Mouse (Mus musculus) midbrain, embryonic 11.5 days (tissue): ENCODE data around the gene Wnt3a. TPM values are rescaled to one million over a fixed set of nuclear protein-coding genes. Genes with fewer than 3 reads are reported as not detected.
A peak's percentile ranks its signal among the peaks of the same experiment; 100 is the strongest.

Experiments
- ATAC-seq: fragments of 200-750 bp; cut with Nextera tagmentation; 2 replicates; pipeline ENCODE4 v1.8.0; 2017; ENCODE audit warnings: moderate TSS enrichment, moderate library complexity; ENCODE audit not compliant: low FRiP score
- DNase-seq: peaks from one replicate; pipeline ENCODE4 v3.0.0; 2015; ENCODE audit warnings: low spot score; ENCODE audit errors: missing footprints
- H3K27ac ChIP-seq: fragments of 300-500 bp; sonication (generic); 2 replicates; pipeline ENCODE4 v1.5.1; 2014; ENCODE audit warnings: low read depth, low read length
- H3K27me3 ChIP-seq: fragments of 300-500 bp; sonication (generic); 2 replicates; pipeline ENCODE4 v1.6.1; 2014; ENCODE audit warnings: mild to moderate bottlenecking, low read length, moderate library complexity, mixed read lengths; ENCODE audit not compliant: control insufficient read depth, insufficient read depth
- H3K36me3 ChIP-seq: fragments of 300-500 bp; sonication (generic); 2 replicates; pipeline ENCODE4 v1.6.1; 2014; ENCODE audit warnings: mild to moderate bottlenecking, low read length, moderate library complexity, mixed read lengths; ENCODE audit not compliant: control insufficient read depth, insufficient read depth
- H3K4me1 ChIP-seq: fragments of 300-500 bp; sonication (generic); 2 replicates; pipeline ENCODE4 v1.6.1; 2014; ENCODE audit warnings: low read length; ENCODE audit not compliant: control insufficient read depth, insufficient read depth
- H3K4me2 ChIP-seq: fragments of 300-500 bp; sonication (generic); 2 replicates; pipeline ENCODE4 v1.6.1; 2014; ENCODE audit warnings: mild to moderate bottlenecking, moderate library complexity
- H3K4me3 ChIP-seq: fragments of 300-500 bp; sonication (generic); 2 replicates; pipeline ENCODE4 v1.5.1; 2014; ENCODE audit warnings: low read depth, low read length
- H3K9ac ChIP-seq: fragments of 300-500 bp; sonication (generic); 2 replicates; pipeline ENCODE4 v1.6.1; 2014; ENCODE audit warnings: low read length
- H3K9me3 ChIP-seq: fragments of 300-500 bp; sonication (generic); 2 replicates; pipeline ENCODE4 v1.6.1; 2016; ENCODE audit warnings: low read length; ENCODE audit not compliant: control insufficient read depth
- WGBS: fragments of 180-500 bp; shearing (Covaris S2); extraction: QIAGEN DNeasy Blood & Tissue Kit; methylation state at CpG from one replicate; pipeline ENCODE4 v1.1.7; 2014; 5-methylcytosine and 5-hydroxymethylcytosine counted together
- polyA plus RNA-seq: library from polyadenylated mRNA; unstranded; fragments of >200 nt; fragmentation: Nextera tagmentation; extraction: Ambion mirVana; gene quantifications from 2 replicates; pipeline ENCODE4 v1.2.1, GENCODE M21; 2014

The Wnt3a gene
- 1.4 and 2.0 TPM in 2 replicates for polyA plus RNA-seq

DNA sequence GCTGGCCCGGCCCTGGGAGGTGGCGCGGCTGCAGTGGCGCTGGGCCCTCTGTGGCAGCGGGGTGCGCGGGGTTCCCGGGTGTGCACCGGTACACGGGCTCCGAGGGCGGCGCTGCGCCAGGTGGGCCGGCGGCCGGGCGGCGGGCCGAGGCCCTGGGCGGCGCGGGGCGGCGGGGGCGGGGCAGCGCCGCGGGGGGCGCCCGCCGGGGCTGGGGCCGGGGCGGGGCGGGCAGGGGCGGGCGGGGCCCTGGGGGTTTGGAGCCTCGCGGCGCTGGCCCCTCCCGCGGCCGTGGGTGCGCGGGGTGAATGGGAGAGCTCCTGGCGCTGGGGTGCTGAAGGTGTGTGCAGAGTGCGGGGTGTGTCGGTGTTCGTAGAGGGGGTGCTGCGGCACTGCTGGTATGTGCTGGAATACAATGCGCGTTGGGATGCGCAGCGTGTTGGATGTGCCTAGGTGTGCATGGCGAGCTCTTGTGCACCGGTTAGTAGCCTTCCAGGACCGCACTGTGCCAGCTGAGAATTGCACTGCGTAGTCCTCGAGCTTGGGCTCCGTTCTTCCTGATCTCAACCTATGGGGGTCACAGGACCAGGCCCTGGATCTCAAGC, at the start of gene Wnt3a:
Gene Wnt3a (minus strand): TSS at position 51 of the 602 bp plus-strand sequence.
- DNase-seq (no peak), ATAC-seq (no peak)
- H3K36me3 ChIP-seq: no peaks in the 10 kb centered on the region
- H3K9ac ChIP-seq: peak within 1 kb of the TSS; percentile 24; the same call in 1 of the 2 replicates
- peaks cover 2% of the 10 kb centered on the region; the same call in 1 of the 2 replicates for H3K4me1 ChIP-seq
- no peaks in the 10 kb centered on the region for H3K9me3 ChIP-seq
- peak within 1 kb of the TSS; percentile 31 for H3K4me3 ChIP-seq
- H3K27me3 ChIP-seq: peaks cover 71% of the 10 kb centered on the region
- H3K4me2 ChIP-seq: peak within 1 kb of the TSS; percentile 41
- WGBS: 1% methylated on average over 28 of the region's 60 CpGs
- no peak within 1 kb of the TSS for H3K27ac ChIP-seq

DNA sequence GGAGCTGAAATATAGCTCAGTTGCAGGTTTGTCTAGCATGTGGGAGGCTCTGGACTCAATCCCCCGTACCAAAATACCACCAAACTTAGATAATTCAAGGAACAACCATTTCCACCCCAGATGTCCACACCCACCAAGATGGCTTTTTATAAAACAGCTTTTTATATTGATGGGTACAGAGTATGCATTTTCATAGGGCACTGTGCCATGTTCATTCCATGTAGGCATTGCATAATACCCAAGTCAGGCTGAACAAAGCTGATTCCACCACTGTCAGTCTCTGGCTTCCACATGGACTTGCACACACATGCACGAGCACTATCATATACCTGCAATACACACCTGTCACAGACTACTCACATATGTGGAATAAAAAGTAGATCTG, 48.2 kb upstream of the Wnt3a start:
- ATAC-seq: no peak
- peaks cover 8% of the 10 kb centered on the region for H3K4me1 ChIP-seq
- no peak overlapping the region for H3K4me2 ChIP-seq
- H3K9ac ChIP-seq: no peak overlapping the region
- H3K36me3 ChIP-seq: no peaks in the 10 kb centered on the region
- no peaks in the 10 kb centered on the region for H3K9me3 ChIP-seq
- no peak overlapping the region for H3K27ac ChIP-seq
- no peaks in the 10 kb centered on the region for H3K27me3 ChIP-seq
- WGBS: 90% methylated on average over 2 of the region's 2 CpGs
- no peak overlapping the region for H3K4me3 ChIP-seq
- no peak for DNase-seq

DNA sequence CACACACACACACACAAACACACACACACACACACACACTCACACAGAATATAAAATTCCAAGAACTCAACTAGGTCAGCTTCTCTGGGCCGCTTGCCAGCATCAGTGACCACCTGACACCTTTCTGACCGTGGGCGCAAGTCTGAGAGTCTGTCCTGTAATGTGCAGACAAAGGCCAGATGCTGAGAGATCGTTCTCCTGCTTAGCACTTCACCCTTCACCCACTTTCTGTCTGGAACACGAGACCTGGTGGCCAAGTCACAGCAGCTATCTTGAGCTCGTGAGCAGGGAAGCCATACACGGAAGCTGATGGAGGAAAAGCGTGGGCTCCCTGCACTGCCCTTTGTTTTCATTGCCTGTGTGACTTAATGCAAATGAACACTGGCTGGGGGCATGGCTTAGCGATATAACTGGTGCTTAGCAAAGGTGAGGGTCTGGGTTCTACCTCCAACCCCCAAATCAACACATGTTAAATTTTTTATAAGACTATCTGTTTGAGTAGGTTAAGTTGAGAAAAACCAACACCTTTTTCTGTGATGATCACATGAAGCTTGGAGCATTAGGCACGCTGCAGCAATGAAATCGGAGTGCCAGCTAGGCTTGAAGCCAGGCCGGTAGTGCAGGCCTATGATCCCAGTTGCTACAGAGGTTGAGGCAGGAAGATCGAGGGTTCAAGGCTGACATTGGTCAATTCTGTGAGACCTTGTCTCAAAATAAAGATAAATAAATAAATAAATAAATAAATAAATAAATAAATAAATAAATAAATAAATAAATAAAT, 47.6 kb upstream of the Wnt3a start:
- Histone ChIP-seq H3K4me2 (no peak overlapping the region), H3K27ac (no peak overlapping the region), H3K4me3 (no peak overlapping the region), H3K36me3 (no peaks in the 10 kb centered on the region), H3K9ac (no peak overlapping the region), H3K9me3 (no peaks in the 10 kb centered on the region), H3K27me3 (no peaks in the 10 kb centered on the region), H3K4me1 (peaks cover 10% of the 10 kb centered on the region)
- DNase-seq (no peak), ATAC-seq (no peak)
- WGBS: 73% methylated on average over 13 of the region's 13 CpGs

DNA sequence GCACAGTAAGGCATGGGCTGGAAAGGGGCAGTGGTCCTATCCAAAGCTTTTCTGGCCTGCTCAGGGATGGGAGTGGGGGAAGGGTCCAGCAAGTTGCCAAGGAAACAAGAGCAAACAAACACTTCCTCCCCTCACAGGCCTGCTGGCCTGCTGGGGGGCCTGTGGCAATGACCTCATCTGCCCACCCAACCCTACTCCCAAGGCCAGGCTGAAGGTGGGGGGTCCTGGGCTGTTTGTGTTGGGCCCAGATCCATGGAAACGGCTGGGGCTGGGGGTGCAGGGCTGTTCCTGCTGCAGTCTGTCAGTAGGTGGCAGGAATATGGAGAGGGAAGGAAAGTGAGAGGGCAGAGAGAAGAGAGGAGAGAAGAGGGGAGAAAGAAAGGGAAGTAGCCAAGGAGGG, 45.8 kb upstream of the Wnt3a start:
- DNase-seq (no peak), ATAC-seq (peak; percentile 69; the same call in 1 of the 2 replicates)
- Histone ChIP-seq H3K4me3 (no peak overlapping the region), H3K27me3 (no peaks in the 10 kb centered on the region), H3K4me1 (peaks cover 11% of the 10 kb centered on the region), H3K27ac (no peak overlapping the region), H3K9me3 (no peaks in the 10 kb centered on the region), H3K36me3 (no peaks in the 10 kb centered on the region), H3K9ac (no peak overlapping the region), H3K4me2 (no peak overlapping the region)
- WGBS: 0% methylated on average over 1 of the region's 1 CpGs

DNA sequence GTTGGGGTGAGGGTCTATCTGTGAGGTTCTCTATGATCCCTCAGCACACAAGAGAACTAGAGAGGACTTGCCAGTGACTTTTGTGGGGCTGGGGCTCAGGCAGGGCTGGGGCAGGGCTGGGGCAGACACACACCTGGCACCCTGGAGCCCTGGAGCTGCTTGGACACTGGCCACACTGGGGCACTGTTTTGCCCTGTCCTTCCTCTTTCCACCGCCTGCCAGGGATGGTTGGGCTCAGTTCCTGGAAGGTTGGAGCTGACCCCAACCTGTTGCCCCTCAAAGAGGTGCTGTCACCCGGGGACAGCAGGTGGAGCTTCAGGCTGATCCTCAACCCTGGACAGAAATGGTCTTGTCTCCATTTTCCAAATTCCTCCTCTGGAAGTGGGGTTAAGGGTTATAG, 45.4 kb upstream of the Wnt3a start:
- H3K9ac ChIP-seq: no peak overlapping the region
- no peak overlapping the region for H3K4me3 ChIP-seq
- peaks cover 11% of the 10 kb centered on the region for H3K4me1 ChIP-seq
- H3K9me3 ChIP-seq: no peaks in the 10 kb centered on the region
- no peak overlapping the region for H3K27ac ChIP-seq
- 57% methylated on average over 2 of the region's 2 CpGs for WGBS
- DNase-seq (no peak), ATAC-seq (no peak)
- H3K36me3 ChIP-seq: no peaks in the 10 kb centered on the region
- H3K4me2 ChIP-seq: no peak overlapping the region
- H3K27me3 ChIP-seq: no peaks in the 10 kb centered on the region

DNA sequence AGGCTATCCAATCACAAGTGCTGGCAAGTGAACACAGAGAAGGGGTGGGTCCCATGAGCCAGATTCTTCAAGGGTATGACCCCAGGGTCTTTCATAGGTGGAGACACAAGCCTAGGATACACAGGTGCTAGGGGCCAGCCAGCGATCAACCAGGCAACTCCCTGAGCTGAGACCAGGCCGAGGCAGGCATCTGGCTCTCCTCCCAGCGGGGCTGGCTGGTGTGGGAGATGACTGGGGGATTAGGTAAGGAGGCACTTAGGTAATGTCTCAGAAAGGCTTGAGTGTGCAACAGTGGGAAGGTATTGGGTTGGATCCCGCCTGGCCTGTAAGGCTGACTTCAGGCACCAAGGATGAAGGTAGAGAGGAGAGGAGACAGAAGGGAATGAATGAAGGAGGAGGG, 44.6 kb upstream of the Wnt3a start:
- H3K4me3 ChIP-seq: no peak overlapping the region
- DNase-seq (no peak), ATAC-seq (no peak)
- no peak overlapping the region for H3K4me2 ChIP-seq
- 84% methylated on average over 4 of the region's 4 CpGs for WGBS
- H3K36me3 ChIP-seq: no peaks in the 10 kb centered on the region
- no peak overlapping the region for H3K9ac ChIP-seq
- no peaks in the 10 kb centered on the region for H3K27me3 ChIP-seq
- H3K27ac ChIP-seq: no peak overlapping the region
- peaks cover 11% of the 10 kb centered on the region for H3K4me1 ChIP-seq
- no peaks in the 10 kb centered on the region for H3K9me3 ChIP-seq

DNA sequence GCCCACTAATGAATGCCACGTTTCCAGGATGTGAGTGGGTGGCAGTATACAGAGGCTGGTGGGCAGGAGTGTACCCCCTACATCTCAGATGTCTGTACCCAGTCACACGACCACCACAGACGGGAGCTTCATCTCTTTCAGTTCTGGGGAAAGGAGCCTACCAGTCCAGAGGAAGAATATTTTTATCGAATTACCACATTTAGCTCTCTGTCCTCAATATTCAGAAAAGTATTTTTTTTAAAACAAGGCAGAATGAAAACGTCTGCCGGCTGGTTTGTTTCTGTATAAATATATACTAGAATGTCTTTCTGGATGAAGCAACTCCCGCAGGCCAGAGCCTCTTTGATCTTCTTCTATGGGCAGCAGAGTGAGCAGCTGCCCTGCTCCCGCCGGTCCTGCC, 42.4 kb upstream of the Wnt3a start:
- no peak overlapping the region for H3K27ac ChIP-seq
- no peak overlapping the region for H3K9ac ChIP-seq
- H3K4me3 ChIP-seq: no peak overlapping the region
- DNase-seq (no peak), ATAC-seq (no peak)
- no peaks in the 10 kb centered on the region for H3K36me3 ChIP-seq
- WGBS: 40% methylated on average over 9 of the region's 9 CpGs
- no peaks in the 10 kb centered on the region for H3K27me3 ChIP-seq
- H3K4me1 ChIP-seq: peaks cover 21% of the 10 kb centered on the region
- H3K4me2 ChIP-seq: no peak overlapping the region
- no peaks in the 10 kb centered on the region for H3K9me3 ChIP-seq

DNA sequence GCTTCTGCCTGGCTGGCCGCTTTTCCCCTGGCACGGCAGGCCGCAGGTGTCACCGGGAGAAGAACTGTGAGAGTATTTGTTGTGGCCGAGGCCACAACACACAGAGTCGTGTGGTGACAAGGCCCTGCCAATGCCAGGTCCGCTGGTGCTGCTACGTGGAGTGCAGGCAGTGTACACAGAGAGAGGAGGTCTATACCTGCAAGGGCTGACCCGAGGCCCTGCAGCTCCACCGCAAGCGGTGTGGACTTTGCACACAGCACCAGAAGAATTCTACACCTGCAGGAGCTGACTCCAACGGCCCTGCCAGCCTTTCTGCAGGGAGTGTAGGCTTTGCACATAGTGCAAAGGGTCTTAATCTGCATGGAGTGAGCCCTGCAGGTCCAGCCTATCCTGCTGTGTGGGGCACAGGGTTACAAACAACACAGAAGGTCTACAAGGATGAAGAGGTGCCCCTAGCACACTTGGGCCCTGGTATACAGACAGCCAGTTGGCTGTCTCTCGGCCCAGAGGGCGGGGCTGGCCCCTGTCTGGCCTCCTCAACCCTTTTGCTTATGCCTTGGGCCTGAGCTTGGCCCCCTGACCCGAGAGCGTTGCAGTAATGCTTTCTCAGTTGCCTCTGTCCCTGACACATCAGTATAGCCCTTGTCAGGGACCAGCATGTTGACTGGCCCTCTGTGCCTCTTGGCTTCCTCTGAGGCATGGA, 40.8 kb upstream of the Wnt3a start:
- H3K9me3 ChIP-seq: no peaks in the 10 kb centered on the region
- no peak overlapping the region for H3K4me3 ChIP-seq
- H3K27me3 ChIP-seq: no peaks in the 10 kb centered on the region
- ATAC-seq: no peak
- H3K4me1 ChIP-seq: peaks cover 16% of the 10 kb centered on the region
- no peak overlapping the region for H3K9ac ChIP-seq
- no peak overlapping the region for H3K27ac ChIP-seq
- no peak overlapping the region for H3K4me2 ChIP-seq
- H3K36me3 ChIP-seq: no peaks in the 10 kb centered on the region
- DNase-seq: no peak
- 83% methylated on average over 16 of the region's 16 CpGs for WGBS

DNA sequence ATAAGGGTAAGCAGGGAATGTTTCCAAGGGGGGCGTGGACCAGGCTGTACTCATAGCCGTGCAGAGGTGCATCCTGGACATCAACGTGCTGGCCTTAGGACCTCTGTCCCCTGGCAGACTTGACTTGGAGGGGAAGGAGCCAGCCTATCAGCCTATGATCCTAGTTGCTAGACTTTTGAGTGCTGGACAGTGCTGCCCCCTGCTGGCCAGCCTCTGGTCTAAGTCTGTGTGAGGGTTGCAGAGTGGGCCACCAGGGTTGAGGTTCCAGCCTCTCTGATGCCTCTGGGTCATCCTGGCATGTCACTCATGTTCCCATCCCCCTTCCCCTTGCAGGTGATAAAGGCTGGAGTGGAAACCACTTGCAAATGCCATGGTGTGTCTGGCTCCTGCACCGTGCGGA, 40.0 kb upstream of the Wnt3a start:
- Histone ChIP-seq H3K36me3 (no peaks in the 10 kb centered on the region), H3K27me3 (no peaks in the 10 kb centered on the region), H3K4me1 (peaks cover 12% of the 10 kb centered on the region), H3K4me3 (no peak overlapping the region), H3K9me3 (no peaks in the 10 kb centered on the region), H3K27ac (no peak overlapping the region), H3K4me2 (no peak overlapping the region), H3K9ac (no peak overlapping the region)
- ATAC-seq (peak; percentile 68), DNase-seq (peak; percentile 98)
- WGBS: 40% methylated on average over 5 of the region's 5 CpGs
